Mouse (Mus musculus) olfactory bulb, adult 2 months (tissue): Measurements from ENCODE around the gene Pi4k2a.

Source experiments
- CTCF ChIP-seq: fragments of 200-500 bp; IDR thresholded peaks from 2 replicates; pipeline ENCODE4 v1.5.1; 2012; ENCODE audit warnings: low read depth, mild to moderate bottlenecking, low read length, moderate library complexity; ENCODE audit not compliant: insufficient read depth
- POLR2A ChIP-seq: fragments of 200-500 bp; IDR thresholded peaks from 2 replicates; pipeline ENCODE4 v1.6.1; 2012; ENCODE audit warnings: mild to moderate bottlenecking, low read depth, low read length, moderate library complexity; ENCODE audit not compliant: insufficient read depth

GRCm38 (mm10) chr19:42104681-42105080 lies 14.4 kb downstream of the Pi4k2a start:
- TF ChIP-seq CTCF (no peak), POLR2A (no peak)
